Mouse (Mus musculus) hindbrain, embryonic 10.5 days (tissue): ENCODE data around the gene Izumo4. TPM values are rescaled to one million over a fixed set of nuclear protein-coding genes. Genes with fewer than 3 reads are reported as not detected.

Experiments used
- DNase-seq: peaks from one replicate; pipeline ENCODE4 v3.0.0-alpha.2; 2017; ENCODE audit warnings: low spot score
- H3K27ac ChIP-seq: fragments of 300-500 bp; sonication (generic); 2 replicates; pipeline ENCODE4 v1.5.1; 2016; ENCODE audit warnings: mild to moderate bottlenecking, moderate library complexity
- H3K27me3 ChIP-seq: fragments of 300-500 bp; sonication (generic); 2 replicates; pipeline ENCODE4 v1.6.1; 2016; ENCODE audit warnings: mild to moderate bottlenecking; ENCODE audit not compliant: poor library complexity, insufficient read depth, severe bottlenecking
- H3K36me3 ChIP-seq: fragments of 300-500 bp; sonication (generic); 2 replicates; pipeline ENCODE4 v1.6.1; 2016; ENCODE audit warnings: mild to moderate bottlenecking, moderate library complexity
- H3K4me1 ChIP-seq: fragments of 300-500 bp; sonication (generic); replicated peaks from 2 replicates; pipeline ENCODE4 v1.6.1; 2016; ENCODE audit warnings: mild to moderate bottlenecking
- H3K4me3 ChIP-seq: fragments of 300-500 bp; sonication (generic); 2 replicates; pipeline ENCODE4 v1.5.1; 2016; ENCODE audit warnings: mild to moderate bottlenecking, moderate library complexity
- H3K9me3 ChIP-seq: fragments of 300-500 bp; sonication (generic); 2 replicates; pipeline ENCODE4 v1.6.1; 2016; ENCODE audit warnings: mild to moderate bottlenecking, moderate library complexity
- WGBS: fragments of 180-500 bp; shearing (Covaris S2); methylation state at CpG from one replicate; pipeline ENCODE4 v1.1.7; 2016; 5-methylcytosine and 5-hydroxymethylcytosine counted together
- polyA plus RNA-seq: library from polyadenylated mRNA; unstranded; fragments of >200 nt; fragmentation: Nextera tagmentation; extraction: Ambion mirVana; gene quantifications from 2 replicates; pipeline ENCODE4 v1.2.1, GENCODE M21; 2016

Gene Izumo4
- polyA plus RNA-seq, 1 experiment from 2014 or later: 18.7 TPM

GRCm38 (mm10) chr10:80717281-80717680 is 15.3 kb downstream of the Izumo4 start:
- Histone ChIP-seq H3K27ac (no peak overlapping the region), H3K4me3 (no peak overlapping the region), H3K9me3 (no peaks in the 10 kb centered on the region; the same call in 1 of the 2 replicates), H3K36me3 (peaks cover 100% of the 10 kb centered on the region), H3K4me1 (no peaks in the 10 kb centered on the region), H3K27me3 (no peaks in the 10 kb centered on the region)
- WGBS: 81% methylated on average over 1 of the region's 1 CpGs
- DNase-seq: no peak

- WGBS: 88% methylated on average over 5 of the region's 5 CpGs
- Histone ChIP-seq H3K36me3 (peaks cover 100% of the 10 kb centered on the region), H3K27ac (no peak overlapping the region)
These were observed 25.6 kb downstream of the Izumo4 start for GRCm38 (mm10) chr10:80727369-80728127.

DNA sequence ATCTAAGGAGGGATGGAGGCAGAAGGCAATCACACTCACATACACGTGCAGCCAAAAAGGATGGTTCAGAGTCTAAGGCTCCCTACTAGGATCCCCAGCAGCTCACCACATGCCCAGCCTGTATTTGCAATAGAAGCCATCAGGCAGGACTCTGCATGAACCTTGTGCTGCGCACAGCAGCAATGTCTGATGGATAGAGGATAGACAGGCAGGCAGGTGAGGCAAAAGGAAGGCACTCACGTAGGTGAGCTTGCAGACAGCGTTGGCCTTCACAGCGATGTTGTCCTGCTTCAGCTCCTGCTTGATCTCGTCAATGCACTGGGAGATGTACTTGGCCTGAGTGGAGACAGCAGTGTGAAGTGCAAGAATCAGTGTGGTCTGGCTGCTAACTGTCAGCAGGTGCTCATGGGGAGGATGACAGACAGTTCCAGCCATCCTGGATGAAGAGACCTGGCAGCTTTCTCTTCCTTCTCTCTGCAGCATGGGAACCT is 30.7 kb downstream of the Izumo4 start:
- WGBS: 93% methylated on average over 6 of the region's 6 CpGs
- H3K4me3 ChIP-seq: no peak overlapping the region
- H3K4me1 ChIP-seq: no peaks in the 10 kb centered on the region
- H3K27ac ChIP-seq: no peak overlapping the region
- no peaks in the 10 kb centered on the region for H3K9me3 ChIP-seq
- no peaks in the 10 kb centered on the region for H3K27me3 ChIP-seq
- DNase-seq: no peak
- H3K36me3 ChIP-seq: peaks cover 94% of the 10 kb centered on the region

More at GRCm38 (mm10) chr10:80727369-80728127, 25.6 kb downstream of the Izumo4 start:
- Histone ChIP-seq H3K27me3 (no peaks in the 10 kb centered on the region), H3K9me3 (no peaks in the 10 kb centered on the region), H3K4me3 (no peak overlapping the region), H3K4me1 (no peaks in the 10 kb centered on the region)
- DNase-seq: no peak

- no peak for DNase-seq
- no peak overlapping the region for H3K4me3 ChIP-seq
- 81% methylated on average over 5 of the region's 5 CpGs for WGBS
- H3K9me3 ChIP-seq: no peaks in the 10 kb centered on the region
- H3K4me1 ChIP-seq: peaks cover 19% of the 10 kb centered on the region
- H3K27ac ChIP-seq: no peak overlapping the region
- H3K27me3 ChIP-seq: no peaks in the 10 kb centered on the region
- peaks cover 76% of the 10 kb centered on the region for H3K36me3 ChIP-seq
These were observed 34.7 kb downstream of the Izumo4 start for GRCm38 (mm10) chr10:80736731-80737130.

GRCm38 (mm10) chr10:80738657-80739056 is 36.7 kb downstream of the Izumo4 start:
- no peaks in the 10 kb centered on the region for H3K9me3 ChIP-seq
- peaks cover 28% of the 10 kb centered on the region for H3K4me1 ChIP-seq
- H3K27ac ChIP-seq: no peak overlapping the region
- peaks cover 58% of the 10 kb centered on the region for H3K36me3 ChIP-seq
- DNase-seq: no peak
- no peak overlapping the region for H3K4me3 ChIP-seq
- no peaks in the 10 kb centered on the region for H3K27me3 ChIP-seq
- WGBS: 67% methylated on average over 1 of the region's 1 CpGs

GRCm38 (mm10) chr10:80741146-80741545 is 39.2 kb downstream of the Izumo4 start:
- no peaks in the 10 kb centered on the region for H3K27me3 ChIP-seq
- H3K36me3 ChIP-seq: peaks cover 37% of the 10 kb centered on the region
- peaks cover 33% of the 10 kb centered on the region for H3K4me1 ChIP-seq
- peak overlapping the region; percentile 96 for H3K27ac ChIP-seq
- 40% methylated on average over 5 of the region's 5 CpGs for WGBS
- DNase-seq: no peak
- peak overlapping the region; percentile 98 for H3K4me3 ChIP-seq
- no peaks in the 10 kb centered on the region for H3K9me3 ChIP-seq

- Histone ChIP-seq H3K36me3 (peaks cover 32% of the 10 kb centered on the region), H3K4me1 (peaks cover 33% of the 10 kb centered on the region), H3K27ac (peak overlapping the region; percentile 96), H3K27me3 (no peaks in the 10 kb centered on the region), H3K9me3 (no peaks in the 10 kb centered on the region), H3K4me3 (peak overlapping the region; percentile 98)
- DNase-seq: no peak
- under 1% methylated on average over 46 of the region's 46 CpGs for WGBS
These were observed 39.7 kb downstream of the Izumo4 start for GRCm38 (mm10) chr10:80741634-80742179.

DNA sequence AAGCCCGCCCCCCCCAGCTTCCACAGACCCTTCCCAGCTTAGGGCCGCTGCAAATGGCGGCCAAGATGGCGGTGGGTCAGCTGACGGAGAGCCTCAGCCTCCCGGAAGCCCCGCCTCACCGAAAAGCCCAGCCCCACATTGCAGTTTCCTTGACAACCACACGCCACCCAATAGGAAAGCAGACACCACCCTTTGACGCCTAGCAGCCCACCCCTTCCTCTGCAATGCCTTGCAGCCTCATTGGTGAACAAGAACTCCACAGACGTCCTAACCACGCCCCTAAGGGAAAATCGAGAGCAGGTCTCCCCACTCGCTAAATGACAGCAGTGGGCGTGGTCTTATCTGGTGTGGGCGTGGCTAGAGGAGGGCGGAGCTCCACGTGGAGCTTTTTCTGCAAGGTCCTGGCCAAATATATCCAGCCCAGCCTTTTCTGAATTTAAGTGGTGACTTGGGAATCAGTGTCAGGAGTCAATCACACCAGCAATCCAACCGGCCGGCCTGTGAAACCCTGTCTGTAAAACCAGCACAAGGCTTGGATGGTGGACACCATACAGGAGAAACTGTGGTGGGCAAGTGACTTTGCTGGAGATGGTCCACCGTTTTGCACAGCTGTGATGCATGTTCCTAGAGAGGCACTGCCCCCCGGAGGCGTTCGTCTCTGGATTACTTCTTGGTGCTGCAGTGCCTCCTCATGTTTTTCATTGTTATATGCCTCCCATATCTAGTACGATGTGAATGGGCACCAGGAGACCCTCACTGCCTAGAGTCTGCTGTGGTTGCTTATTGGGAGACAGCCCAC is 40.4 kb downstream of the Izumo4 start, which contains the start of gene Ap3d1:
Ap3d1 (minus strand) TSS at position 85 of the 799 bp plus-strand sequence.
- Histone ChIP-seq H3K27me3 (no peaks in the 10 kb centered on the region), H3K4me1 (peaks cover 33% of the 10 kb centered on the region), H3K9me3 (no peaks in the 10 kb centered on the region), H3K36me3 (peaks cover 25% of the 10 kb centered on the region), H3K27ac (peak within 1 kb of the TSS; percentile 96), H3K4me3 (peak within 1 kb of the TSS; percentile 98)
- WGBS: 3% methylated on average over 25 of the region's 25 CpGs
- peak; percentile 97 for DNase-seq

GRCm38 (mm10) chr10:80744262-80744661 is 42.3 kb downstream of the Izumo4 start:
- Histone ChIP-seq H3K9me3 (no peaks in the 10 kb centered on the region), H3K27me3 (no peaks in the 10 kb centered on the region), H3K4me3 (peak overlapping the region; percentile 9; the same call in 1 of the 2 replicates), H3K27ac (no peak overlapping the region), H3K4me1 (peaks cover 33% of the 10 kb centered on the region), H3K36me3 (peaks cover 10% of the 10 kb centered on the region; the same call in 1 of the 2 replicates)
- DNase-seq: peak; percentile 9
- WGBS: 43% methylated on average over 5 of the region's 5 CpGs

- Histone ChIP-seq H3K27ac (no peak overlapping the region), H3K4me3 (no peak overlapping the region), H3K36me3 (no peaks in the 10 kb centered on the region), H3K4me1 (peaks cover 22% of the 10 kb centered on the region), H3K27me3 (no peaks in the 10 kb centered on the region), H3K9me3 (no peaks in the 10 kb centered on the region)
- DNase-seq: peak; percentile 71
- 17% methylated on average over 3 of the region's 3 CpGs for WGBS
These were observed 45.4 kb downstream of the Izumo4 start for GRCm38 (mm10) chr10:80747410-80747809.

DNA sequence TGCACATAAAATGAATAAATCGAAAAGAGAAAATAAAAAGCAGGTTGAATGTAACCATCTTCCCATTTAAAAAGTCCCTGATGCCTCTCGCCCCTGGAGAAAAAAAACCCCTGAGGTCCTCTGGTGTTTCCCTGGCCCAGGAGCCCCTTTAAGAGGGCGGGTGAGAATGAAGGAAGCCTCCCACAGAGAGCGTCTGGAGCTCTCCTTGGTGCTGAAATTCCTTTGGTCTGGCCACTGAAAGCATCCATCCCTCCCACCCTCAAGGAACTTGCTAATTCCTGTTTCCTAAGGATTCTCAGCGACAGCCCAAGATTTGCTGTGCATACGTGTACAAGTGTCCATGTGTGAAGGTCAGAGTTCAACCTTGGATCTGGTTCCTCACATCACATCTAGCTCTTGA is 46.6 kb downstream of the Izumo4 start:
- WGBS: 7% methylated on average over 6 of the region's 6 CpGs
- Histone ChIP-seq H3K4me1 (peaks cover 21% of the 10 kb centered on the region), H3K27me3 (no peaks in the 10 kb centered on the region), H3K4me3 (no peak overlapping the region), H3K9me3 (no peaks in the 10 kb centered on the region), H3K27ac (no peak overlapping the region), H3K36me3 (no peaks in the 10 kb centered on the region)
- DNase-seq: peak; percentile 58

GRCm38 (mm10) chr10:80751188-80751832 is 49.3 kb downstream of the Izumo4 start:
- Histone ChIP-seq H3K9me3 (no peaks in the 10 kb centered on the region), H3K27ac (peak overlapping the region; percentile 23; the same call in 1 of the 2 replicates), H3K36me3 (no peaks in the 10 kb centered on the region), H3K27me3 (no peaks in the 10 kb centered on the region), H3K4me1 (peaks cover 29% of the 10 kb centered on the region), H3K4me3 (peak overlapping the region; percentile 41)
- DNase-seq: no peak
- 14% methylated on average over 16 of the region's 16 CpGs for WGBS
